Mouse (Mus musculus) B cell, adult 2 months (primary cell): Measurements from ENCODE around the gene Hck.

Experiments used
- DNase-seq, 2 experiments: peaks; one replicate each; pipeline ENCODE4 v3.0.0; 2022

Gene Hck

GRCm38 (mm10) chr2:153151926-153152665 lies 43.8 kb downstream of the Hck start:
- DNase-seq, result no peak

GRCm38 (mm10) chr2:153153033-153153450 lies 44.8 kb downstream of the Hck start:
- DNase-seq, result no peak

DNA sequence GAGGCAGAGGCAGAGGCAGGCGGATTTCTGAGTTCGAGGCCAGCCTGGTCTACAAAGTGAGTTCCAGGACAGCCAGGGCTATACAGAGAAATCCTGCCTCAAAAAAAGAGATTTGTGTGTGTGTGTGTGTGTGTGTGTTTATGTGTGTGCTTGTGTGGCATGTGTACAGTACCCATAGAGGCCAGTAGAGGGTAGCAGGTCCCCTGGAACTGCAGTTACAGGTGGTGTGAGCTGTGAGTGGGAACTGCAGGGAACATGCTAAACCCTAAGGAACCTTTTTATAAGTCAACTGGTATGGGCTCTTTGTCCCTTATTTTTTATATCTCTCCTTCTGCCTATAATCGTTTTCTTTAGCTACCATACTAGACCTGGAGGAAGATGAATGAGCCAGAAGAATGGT lies 49.0 kb downstream of the Hck start:
- DNase-seq, result peak; percentile 42 to 52

DNA sequence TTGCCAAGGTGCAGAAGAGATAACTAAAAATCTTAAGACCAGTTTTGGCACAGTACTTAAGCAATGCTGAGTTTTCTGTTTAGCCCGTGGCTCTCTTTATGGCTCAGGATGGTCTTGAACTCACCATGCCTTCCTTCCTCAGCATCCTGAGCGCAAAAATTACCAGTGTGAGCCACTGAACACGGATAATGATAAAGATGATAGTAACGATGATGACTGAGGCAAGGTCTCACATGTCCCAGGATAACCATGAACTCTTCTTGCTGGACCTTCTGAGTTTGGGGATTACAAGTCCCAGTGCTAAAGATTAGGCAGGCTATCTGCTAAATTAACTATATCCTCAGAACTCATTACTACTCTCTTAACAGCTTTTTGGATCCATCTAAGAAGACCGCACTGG lies 51.9 kb downstream of the Hck start:
- DNase-seq, result no peak

DNA sequence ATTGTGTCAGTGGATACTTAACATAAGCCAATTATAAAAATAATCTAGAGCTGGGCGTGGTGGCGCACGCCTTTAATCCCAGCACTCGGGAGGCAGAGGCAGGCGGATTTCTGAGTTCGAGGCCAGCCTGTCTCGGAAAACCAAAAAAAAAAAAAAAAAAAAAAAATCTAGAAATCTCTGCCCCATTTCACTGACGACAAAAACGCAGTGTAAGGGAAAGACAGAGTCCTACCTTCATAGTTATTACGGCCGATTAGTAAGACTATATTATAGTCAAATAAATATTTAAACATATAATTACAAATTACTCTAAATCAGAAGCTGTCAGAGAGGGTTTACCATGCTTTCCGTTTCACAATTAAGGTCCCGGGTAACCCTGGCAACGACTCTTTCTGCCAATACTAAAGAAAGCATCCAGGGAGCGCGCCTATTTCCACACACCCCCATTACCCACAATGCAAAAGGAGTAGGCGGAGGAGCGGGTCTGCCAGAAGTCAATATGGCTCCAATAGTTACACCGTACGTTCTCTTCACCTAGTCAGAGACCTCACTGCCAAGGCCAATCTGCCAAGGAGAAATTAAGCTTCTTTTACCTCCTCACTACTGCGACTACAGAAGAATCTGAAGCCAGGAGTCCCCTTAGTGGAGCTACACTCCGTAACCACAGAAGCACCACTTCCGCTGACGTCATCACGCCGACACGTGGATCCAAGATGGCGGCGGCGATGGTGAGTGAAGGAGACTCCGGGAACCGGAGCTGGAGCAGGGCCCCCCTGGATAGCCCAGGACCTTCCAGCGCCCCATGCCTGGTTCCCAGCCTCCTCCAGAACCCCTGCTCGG lies 52.8 kb downstream of the Hck start, which contains the start of gene Tm9sf4:
Gene Tm9sf4 (plus strand): TSS at position 460 of the 840 bp plus-strand sequence.
- peak; percentile 92 to 94 for DNase-seq

DNA sequence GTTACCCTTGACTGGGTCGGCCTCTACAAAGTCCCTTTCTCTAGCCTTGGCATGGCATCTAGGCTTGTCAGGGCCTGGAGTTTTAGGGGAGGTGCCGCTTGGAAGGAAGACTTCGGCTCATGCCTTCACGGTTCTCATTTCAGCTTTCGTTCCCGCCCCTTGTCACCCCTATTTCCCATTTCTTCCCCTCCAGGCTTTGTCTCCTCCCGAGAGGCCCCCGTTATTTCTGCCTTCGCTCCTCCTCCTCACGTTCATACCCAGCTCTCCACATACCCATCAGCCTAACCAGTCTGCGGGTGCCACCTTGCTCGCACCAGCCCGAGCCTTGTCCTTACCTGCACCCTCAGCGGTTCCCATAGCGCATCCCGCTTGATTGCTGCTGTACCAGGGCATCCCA lies 53.4 kb downstream of the Hck start:
- DNase-seq, result no peak

DNA sequence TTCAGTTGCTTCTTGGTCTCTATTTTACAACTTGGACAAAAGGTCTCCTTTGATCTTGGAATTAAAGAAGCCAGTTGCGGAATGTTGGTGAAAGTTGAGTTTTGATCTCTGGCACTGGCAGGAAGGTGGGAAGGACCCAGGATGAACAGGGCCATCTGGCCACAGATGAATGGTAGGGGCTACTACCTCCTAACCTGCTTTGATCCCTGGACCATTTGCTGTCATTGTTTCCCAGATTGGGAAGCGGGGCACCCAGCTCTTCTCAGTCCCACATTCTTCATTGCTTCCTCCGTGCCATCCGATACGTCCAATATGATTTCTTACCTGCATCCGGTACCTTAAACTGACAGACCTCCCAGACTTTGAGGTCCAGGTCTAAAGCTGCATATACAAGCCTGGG lies 58.9 kb downstream of the Hck start:
- DNase-seq, result no peak

GRCm38 (mm10) chr2:153168134-153168820 lies 60.0 kb downstream of the Hck start:
- DNase-seq, result no peak

GRCm38 (mm10) chr2:153170490-153171224 lies 62.4 kb downstream of the Hck start:
- DNase-seq, result no peak

GRCm38 (mm10) chr2:153171966-153172365 lies 63.7 kb downstream of the Hck start:
- DNase-seq, result no peak

DNA sequence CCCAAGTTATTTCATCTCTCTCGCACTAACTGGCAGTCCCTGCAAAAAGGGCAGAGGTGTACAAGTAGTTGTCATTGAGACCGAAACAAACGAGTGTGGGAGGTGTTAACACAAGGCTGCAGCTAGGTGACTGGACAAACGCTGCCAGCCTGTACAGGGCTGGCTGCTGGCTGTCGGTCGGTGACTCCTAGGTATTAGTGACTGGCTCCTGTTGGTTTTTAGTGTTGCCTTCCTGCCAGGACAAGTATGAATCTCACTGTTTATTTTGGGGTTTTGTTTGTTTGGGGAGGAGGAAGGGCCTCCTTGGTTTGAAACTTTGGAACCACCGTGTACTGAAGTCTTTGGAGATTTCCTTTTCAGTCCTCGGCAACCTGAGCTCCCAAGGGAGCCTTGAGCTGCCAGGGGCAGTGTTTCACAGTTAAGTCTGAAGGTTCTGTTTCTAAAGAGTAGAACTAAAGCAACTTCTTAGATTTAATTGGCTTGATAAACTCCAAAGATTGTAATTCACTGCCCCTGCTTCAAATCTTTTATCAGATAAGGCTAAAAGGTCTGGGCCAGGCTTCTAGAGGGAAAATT lies 67.8 kb downstream of the Hck start:
- no peak for DNase-seq

DNA sequence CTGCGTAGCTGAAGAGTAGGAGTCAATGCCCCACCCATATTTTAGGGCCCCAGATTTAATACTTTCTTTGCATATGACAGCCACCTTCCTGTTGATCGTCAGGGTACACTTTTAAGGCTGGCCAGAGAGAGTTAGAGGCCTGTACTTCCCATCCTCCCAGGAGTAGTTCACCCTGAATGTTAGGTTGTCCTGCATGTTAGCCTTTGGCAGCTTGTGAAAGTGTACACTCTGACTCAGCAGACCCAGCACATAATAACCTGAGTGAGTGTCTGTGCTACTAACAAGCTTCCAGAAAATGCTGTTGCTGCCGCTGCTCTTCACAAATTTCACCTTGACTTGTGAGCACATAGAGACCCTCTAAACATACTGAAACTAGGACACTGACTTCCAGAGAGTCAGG lies 68.9 kb downstream of the Hck start:
- no peak for DNase-seq

GRCm38 (mm10) chr2:153179126-153179860 lies 71.0 kb downstream of the Hck start:
- no peak for DNase-seq

DNA sequence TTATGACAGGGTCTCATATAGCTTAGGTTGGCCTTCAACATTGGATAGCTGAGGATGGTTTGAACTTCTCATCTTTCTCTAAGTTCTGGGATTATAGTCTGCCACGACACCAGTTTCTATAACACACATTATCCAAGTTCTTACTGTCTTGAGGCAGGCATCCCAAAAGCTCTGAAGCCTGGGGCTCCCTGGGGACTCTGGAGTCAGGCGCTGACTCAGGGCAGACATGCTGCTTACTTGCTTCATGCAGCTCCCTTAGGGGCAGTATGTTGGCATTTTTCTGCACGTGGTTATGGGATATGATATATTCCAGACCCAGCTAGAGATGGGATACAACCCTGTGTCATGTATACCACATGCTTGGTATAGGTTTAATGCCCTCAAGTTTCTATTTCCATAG lies 71.7 kb downstream of the Hck start:
- no peak for DNase-seq

- DNase-seq, result no peak
Observed at GRCm38 (mm10) chr2:153186176-153186591, 77.9 kb downstream of the Hck start.

- DNase-seq, result no peak
Observed at GRCm38 (mm10) chr2:153187848-153188247, 79.6 kb downstream of the Hck start.

GRCm38 (mm10) chr2:153191242-153191641 lies 83.0 kb downstream of the Hck start:
- DNase-seq, result no peak

GRCm38 (mm10) chr2:153194255-153194654 lies 86.0 kb downstream of the Hck start:
- DNase-seq, result no peak

GRCm38 (mm10) chr2:153198485-153198884 lies 90.2 kb downstream of the Hck start:
- DNase-seq, result no peak

- no peak for DNase-seq
Observed at GRCm38 (mm10) chr2:153199114-153199513, 90.8 kb downstream of the Hck start.
